Mouse (Mus musculus) kidney, adult 2 months (tissue): ENCODE data around the gene Park7.

Experiments
- CTCF ChIP-seq: fragments of 200-500 bp; conservative IDR thresholded peaks from 2 replicates; pipeline ENCODE4 v1.5.1; 2011; ENCODE audit warnings: low read depth, mild to moderate bottlenecking, control low read depth, low read length, moderate library complexity, mixed read lengths; ENCODE audit not compliant: insufficient read depth, insufficient read length
- POLR2A ChIP-seq: fragments of 200-500 bp; IDR thresholded peaks from one replicate; pipeline ENCODE4 v1.6.1; 2011; ENCODE audit warnings: low read depth, low read length, control low read depth

GRCm38 (mm10) chr4:150909451-150910156 is 4.6 kb downstream of the Park7 start:
- peak; percentile 27; the same call in 1 of the 2 replicates for TF ChIP-seq CTCF
- peak; percentile 67 for TF ChIP-seq POLR2A
